Mouse (Mus musculus) lung, adult 18-20 months (tissue): ENCODE measurements around the gene Gm11027.

Experiments
- DNase-seq, 2 experiments: peaks; one replicate each; pipeline ENCODE4 v3.0.0; 2022; ENCODE audit warnings: mixed read lengths in 2 of 2

Gm11027 gene

GRCm38 (mm10) chr12:116280149-116280652 lies 5.0 kb downstream of the Gm11027 start:
- DNase-seq, result no peak

GRCm38 (mm10) chr12:116280653-116281364 lies 5.6 kb downstream of the Gm11027 start, which contains the start of gene Esyt2:
Gene Esyt2, plus strand, starts transcription at chr12:116281196.
- peak; percentile 100 for DNase-seq

- peak; percentile 37 to 49 for DNase-seq
These were observed 6.5 kb downstream of the Gm11027 start for GRCm38 (mm10) chr12:116281427-116282281.

DNA sequence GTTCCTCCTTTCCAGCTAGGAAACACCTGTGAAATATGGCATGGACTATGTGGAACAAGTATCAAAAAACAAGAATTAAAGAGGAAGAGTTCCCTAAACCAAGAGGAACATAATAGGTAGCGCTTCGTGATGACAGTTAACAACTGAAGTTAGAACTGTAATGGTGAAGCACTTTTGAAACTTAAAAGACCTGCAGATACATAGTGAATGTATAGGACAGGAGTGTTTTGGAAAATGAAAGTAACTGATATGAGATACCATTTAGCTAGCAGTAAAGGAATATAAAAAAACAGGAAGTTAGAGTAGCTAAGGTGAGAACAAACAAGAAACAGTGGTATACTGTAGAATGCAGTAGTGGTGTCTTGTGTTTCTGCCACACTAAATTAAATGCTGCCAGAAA lies 7.7 kb downstream of the Gm11027 start:
- DNase-seq, result no peak

DNA sequence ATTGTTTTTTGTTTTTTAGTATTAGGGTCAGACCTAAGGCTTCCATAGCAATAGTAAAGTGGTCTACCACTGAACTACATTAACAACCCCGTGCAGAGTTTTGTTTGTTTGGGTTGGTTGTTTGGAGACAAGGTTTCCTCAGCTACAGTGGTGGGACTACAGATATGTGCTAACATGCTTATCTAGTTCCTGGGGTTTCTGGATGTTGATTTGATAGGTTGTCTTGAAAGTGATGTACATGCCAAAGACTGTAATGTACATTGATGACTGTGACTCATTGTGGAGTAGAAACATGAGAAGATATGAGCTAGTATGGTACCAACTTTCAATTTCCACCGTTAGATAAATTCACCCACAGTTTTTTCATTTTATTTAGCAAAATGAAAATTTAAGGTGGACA lies 8.3 kb downstream of the Gm11027 start:
- no peak for DNase-seq

DNA sequence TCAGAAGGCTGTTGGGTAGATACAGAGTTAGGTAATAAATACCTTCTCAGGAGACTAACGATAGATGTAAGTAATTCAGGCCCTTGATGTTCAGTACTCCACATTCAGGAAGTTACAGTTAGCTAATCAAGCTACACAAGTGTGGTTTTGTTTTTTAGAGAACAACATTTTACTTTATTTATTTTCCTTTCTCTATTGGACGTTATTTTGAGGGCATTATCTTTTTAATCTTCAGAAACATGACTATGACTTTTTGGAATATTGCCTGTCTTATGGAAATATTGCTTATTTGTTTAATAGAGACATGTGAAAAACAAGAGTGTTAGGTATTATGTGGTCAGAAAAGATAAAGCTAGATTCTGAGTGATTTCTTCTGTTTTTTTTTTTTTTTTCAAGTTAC lies 18.0 kb downstream of the Gm11027 start:
- DNase-seq, result no peak

DNA sequence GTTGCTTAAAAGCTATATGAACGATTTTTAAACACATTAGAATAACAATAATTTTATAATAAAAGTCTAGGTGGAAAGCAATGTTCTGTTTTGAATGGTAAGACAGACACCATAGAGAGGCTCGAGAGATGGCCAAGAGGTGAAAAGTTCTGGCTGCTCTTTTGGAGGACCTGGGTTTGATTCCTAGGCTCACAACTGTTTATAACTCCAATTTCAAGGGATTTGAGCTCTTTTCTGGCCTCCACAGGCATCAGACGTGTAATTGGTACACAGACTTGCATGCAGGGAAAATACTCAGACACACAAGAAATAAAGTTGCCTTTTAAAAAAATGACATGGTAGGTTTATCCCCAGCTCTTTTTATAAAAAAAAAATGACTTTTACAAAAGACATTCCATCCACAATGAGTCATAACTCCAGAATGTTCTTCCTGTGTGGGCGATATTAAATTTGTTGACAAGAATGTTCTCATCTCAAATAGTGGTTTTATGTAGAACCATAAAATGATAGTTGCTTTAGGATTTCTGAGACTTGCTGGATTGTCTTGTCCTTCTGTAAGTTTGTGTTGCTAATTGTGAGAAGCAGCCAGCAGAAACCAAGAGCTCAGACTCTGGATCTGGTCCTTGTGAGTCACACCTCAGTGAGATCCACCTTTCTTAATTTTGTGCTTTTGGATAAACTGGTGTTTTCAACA lies 18.6 kb downstream of the Gm11027 start:
- no peak for DNase-seq

DNA sequence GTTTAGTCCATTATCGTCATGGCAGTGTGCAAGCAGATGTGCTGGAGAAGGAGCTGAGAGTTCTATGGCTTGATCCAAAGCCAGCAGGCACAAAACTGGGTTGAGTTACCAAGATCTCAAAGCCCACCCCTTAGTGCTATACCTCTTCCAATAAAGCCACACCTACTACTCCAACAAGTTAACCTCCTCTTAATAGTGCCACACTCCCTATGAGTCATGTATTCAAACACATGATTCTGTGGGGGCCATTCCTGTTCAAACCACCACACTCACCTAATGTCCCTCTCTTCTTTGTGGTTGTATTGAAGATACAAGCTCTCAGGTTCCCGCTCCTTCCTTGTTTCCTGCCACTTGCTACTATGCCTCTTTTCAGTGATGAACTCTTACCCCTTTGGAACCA lies 24.7 kb downstream of the Gm11027 start:
- no peak for DNase-seq

- DNase-seq, result no peak
These were observed 27.0 kb downstream of the Gm11027 start for GRCm38 (mm10) chr12:116302181-116302580.

GRCm38 (mm10) chr12:116306042-116306441 lies 30.9 kb downstream of the Gm11027 start:
- peak in 1 of 2 experiments; percentile 22 for DNase-seq

DNA sequence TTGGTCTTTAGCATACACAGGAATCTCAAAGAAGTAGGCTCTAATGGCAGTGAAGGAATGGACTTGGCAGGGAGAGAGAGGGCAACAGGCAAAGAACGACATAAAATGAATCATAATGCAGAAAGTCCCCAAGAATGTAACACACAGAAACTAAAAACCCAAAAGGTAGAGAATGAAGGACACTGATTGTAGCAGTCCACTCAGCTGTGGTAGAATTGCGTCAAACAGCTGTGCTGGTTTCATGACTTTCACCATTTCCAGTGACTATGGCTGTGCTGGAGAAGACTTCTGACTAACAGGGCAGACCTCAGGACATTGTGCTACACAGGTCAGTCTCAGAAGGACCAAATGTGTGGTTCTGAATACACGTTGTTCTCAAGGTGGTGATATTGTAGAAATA lies 32.7 kb downstream of the Gm11027 start:
- no peak for DNase-seq

DNA sequence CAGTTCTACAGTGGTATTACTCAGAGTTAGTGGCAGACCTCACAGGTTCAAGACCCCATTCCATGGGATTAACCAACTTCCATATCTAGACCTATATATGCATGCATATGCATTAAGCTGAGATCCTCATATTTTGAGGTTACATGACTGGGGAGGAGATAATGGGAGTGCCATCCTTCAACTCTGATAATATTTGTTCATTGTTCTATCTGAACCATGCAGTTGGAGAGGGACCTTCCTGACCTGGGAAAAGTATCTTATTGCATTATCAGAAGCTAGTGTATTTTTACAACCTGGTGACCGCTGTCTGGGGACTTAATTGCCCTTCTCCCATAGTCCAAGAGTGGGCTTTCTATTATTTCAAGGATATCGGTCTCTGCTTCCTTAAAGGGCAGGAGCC lies 33.4 kb downstream of the Gm11027 start:
- no peak for DNase-seq

DNA sequence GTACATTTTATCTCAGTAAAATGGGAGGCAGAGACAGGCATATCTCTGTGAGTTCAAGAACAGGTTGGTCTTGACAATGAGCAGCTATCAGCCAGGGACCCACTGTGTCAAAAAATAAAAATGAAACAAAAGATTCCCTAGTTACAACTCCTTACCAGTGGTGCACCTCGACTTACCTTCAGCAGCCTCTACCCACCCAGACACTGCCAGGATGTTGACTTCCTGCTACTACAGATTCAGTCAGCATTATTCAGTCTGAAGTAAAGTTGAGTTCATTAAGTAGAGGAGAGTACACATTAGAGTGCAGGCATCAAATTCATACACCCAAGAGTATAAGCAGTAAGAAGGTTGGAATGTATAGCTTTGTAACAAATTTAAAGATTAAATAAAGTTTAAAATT lies 38.6 kb downstream of the Gm11027 start:
- DNase-seq, result no peak

GRCm38 (mm10) chr12:116315498-116315897 lies 40.3 kb downstream of the Gm11027 start:
- no peak for DNase-seq

GRCm38 (mm10) chr12:116317818-116318217 lies 42.6 kb downstream of the Gm11027 start:
- DNase-seq, result no peak
